Mouse (Mus musculus): ENCODE measurements around the gene Ccdc13. TPM values are rescaled to one million over a fixed set of nuclear protein-coding genes. Genes with fewer than 3 reads are reported as not detected.

The Ccdc13 gene
- total and polyA plus RNA-seq, 3 experiments, result not detected

DNA sequence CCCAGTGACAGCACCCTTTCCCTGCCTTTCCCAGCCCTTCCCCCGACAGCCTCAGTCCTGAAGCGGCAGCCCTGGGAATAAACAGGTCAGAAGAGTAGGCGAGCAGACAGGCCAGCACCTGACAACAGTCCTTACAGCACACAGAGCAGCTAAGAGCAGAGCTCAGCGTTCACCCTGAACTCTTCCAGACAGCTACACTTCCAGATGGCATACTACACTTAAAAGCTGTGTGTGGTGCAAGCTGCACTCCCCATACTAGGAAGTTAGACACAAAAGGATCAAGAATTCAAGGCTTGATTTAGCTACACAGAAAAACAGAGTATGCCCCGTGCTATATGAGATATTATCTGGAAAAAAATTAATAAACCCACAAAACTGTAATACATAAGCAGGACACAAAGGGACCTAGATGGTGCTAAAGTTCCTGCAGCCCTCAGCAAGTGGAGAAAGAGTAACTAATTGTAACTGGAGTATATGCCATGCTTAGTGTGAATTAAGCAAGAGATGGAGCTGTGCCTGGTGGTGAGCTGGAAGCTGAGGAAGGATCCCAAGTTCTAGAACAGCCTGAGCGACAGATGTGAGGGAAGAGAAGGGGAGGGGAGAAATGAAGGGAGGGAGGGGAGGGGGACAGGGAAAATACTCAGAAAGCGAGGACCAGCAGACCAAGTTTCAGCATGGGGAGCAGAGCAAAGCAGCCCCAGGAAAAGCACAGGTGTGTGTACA is 9.8 kb downstream of the Ccdc13 start:
- Histone ChIP-seq H3K79me2 (ENCODE audit: control insufficient read depth, insufficient read depth, low read length, poor library complexity) (no peaks in the 10 kb centered on the region), H3K9me3 (replicated peaks; ENCODE audit: insufficient read depth, low read length) (no peaks in the 10 kb centered on the region), H3K36me3 (ENCODE audit: control insufficient read depth in 1 of 2, insufficient read depth in 2 of 2, low read length in 2 of 2) (no peaks in the 10 kb centered on the region), H3K9ac (ENCODE audit: control insufficient read depth, low read depth, low read length, poor library complexity, severe bottlenecking) (no peak overlapping the region), H3K4me1 (ENCODE audit: control insufficient read depth in 1 of 2, insufficient read depth in 2 of 2, low read length in 2 of 2) (no peaks in the 10 kb centered on the region), H3K4me3 (ENCODE audit: control insufficient read depth in 1 of 2, insufficient read depth in 1 of 2, low read depth in 2 of 2, low read length in 2 of 2) (no peak overlapping the region), H3K27ac (ENCODE audit: control insufficient read depth, low read depth, low read length) (no peak overlapping the region), H3K27me3 (ENCODE audit: control insufficient read depth in 1 of 2, insufficient read depth in 2 of 2, low read length in 2 of 2) (no peaks in the 10 kb centered on the region)
- no peak for DNase-seq (ENCODE audit: low read depth, low spot score)
- no peak for TF ChIP-seq ZKSCAN1 (IDR thresholded peaks at IDR 0.05; ENCODE audit: low read depth, low read length)
- TF ChIP-seq CTCF (IDR thresholded peaks at IDR 0.05 in 2 of 3, conservative IDR thresholded peaks at IDR 0.05 in 1 of 3; ENCODE audit: control insufficient read depth in 1 of 3, insufficient read depth in 1 of 3, low read depth in 2 of 3, low read length in 3 of 3, poor library complexity in 1 of 3, severe bottlenecking in 1 of 3), result no peak
- TF ChIP-seq USF1 (IDR thresholded peaks at IDR 0.05; ENCODE audit: low read depth, low read length), result no peak
- no peak for TF ChIP-seq ZNF384 (IDR thresholded peaks at IDR 0.05; ENCODE audit: low read depth, low read length)
- no peak for TF ChIP-seq ETS1 (IDR thresholded peaks at IDR 0.05; ENCODE audit: low read depth, low read length)
- no peak for TF ChIP-seq BHLHE40 (IDR thresholded peaks at IDR 0.05; ENCODE audit: borderline replicate concordance, low read depth, low read length)
- no peak for TF ChIP-seq HCFC1 (IDR thresholded peaks at IDR 0.05; ENCODE audit: low read depth, low read length)
- TF ChIP-seq MYB (IDR thresholded peaks at IDR 0.05; ENCODE audit: low read depth, low read length), result no peak
- no peak for TF ChIP-seq GATA1 (IDR thresholded peaks at IDR 0.05; ENCODE audit: low read depth, low read length)
- TF ChIP-seq MAZ (IDR thresholded peaks at IDR 0.05; ENCODE audit: low read depth, low read length), result no peak
- TF ChIP-seq E2F4 (IDR thresholded peaks at IDR 0.05; ENCODE audit: borderline replicate concordance, low read depth, low read length), result no peak
- no peak for TF ChIP-seq TBP (IDR thresholded peaks at IDR 0.05; ENCODE audit: low read depth, low read length)
- TF ChIP-seq CHD1 (IDR thresholded peaks at IDR 0.05; ENCODE audit: low read depth, low read length), result no peak
- no peak for TF ChIP-seq MAFK (IDR thresholded peaks at IDR 0.05; ENCODE audit: borderline replicate concordance, low read depth, low read length)
- no peak for TF ChIP-seq RAD21 (IDR thresholded peaks at IDR 0.05; ENCODE audit: low read depth, low read length)
- no peak for TF ChIP-seq POLR2AphosphoS2 (IDR thresholded peaks at IDR 0.05; ENCODE audit: low read length)
- no peak for TF ChIP-seq JUND (IDR thresholded peaks at IDR 0.05; ENCODE audit: low read depth, low read length)
- no peak for TF ChIP-seq POLR2A (IDR thresholded peaks at IDR 0.05; ENCODE audit: control insufficient read depth in 1 of 2, insufficient read depth in 1 of 2, low read depth in 1 of 2, low read length in 2 of 2, poor library complexity in 1 of 2)

DNA sequence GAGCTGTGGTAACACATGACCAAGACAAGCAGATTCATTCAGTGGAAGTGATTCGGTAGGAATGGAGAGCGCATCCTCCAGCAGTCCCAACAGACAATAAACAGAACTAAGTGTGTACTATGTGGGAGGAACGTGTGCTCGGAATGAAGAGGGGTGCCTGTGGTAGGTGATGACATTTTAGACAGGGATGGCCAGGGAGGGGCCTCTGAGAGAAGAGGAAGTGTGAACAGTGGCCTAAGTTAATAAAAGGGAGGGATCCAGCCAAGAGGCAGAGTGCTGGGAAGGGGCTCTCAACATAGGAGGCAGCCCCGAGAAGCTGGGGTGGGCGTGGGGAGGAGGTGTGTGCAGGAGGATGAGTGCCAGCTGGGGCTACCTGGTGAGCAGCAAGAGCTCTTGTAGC is 10.9 kb downstream of the Ccdc13 start:
- DNase-seq (ENCODE audit: low read depth, low spot score), result no peak
- no peak overlapping the region for H3K27ac ChIP-seq (ENCODE audit: control insufficient read depth, low read depth, low read length)
- H3K9ac ChIP-seq (ENCODE audit: control insufficient read depth, low read depth, low read length, poor library complexity, severe bottlenecking), result no peak overlapping the region
- H3K4me3 ChIP-seq (ENCODE audit: control insufficient read depth in 1 of 2, insufficient read depth in 1 of 2, low read depth in 2 of 2, low read length in 2 of 2), result no peak overlapping the region
- no peaks in the 10 kb centered on the region for H3K79me2 ChIP-seq (ENCODE audit: control insufficient read depth, insufficient read depth, low read length, poor library complexity)
- H3K4me1 ChIP-seq (ENCODE audit: control insufficient read depth in 1 of 2, insufficient read depth in 2 of 2, low read length in 2 of 2), result no peaks in the 10 kb centered on the region
- TF ChIP-seq ETS1 (IDR thresholded peaks at IDR 0.05; ENCODE audit: low read depth, low read length) (no peak), MAFK (IDR thresholded peaks at IDR 0.05; ENCODE audit: borderline replicate concordance, low read depth, low read length) (no peak), CHD1 (IDR thresholded peaks at IDR 0.05; ENCODE audit: low read depth, low read length) (no peak), TCF12 (IDR thresholded peaks at IDR 0.05; ENCODE audit: low read depth, low read length) (no peak), RAD21 (IDR thresholded peaks at IDR 0.05; ENCODE audit: low read depth, low read length) (no peak), BHLHE40 (IDR thresholded peaks at IDR 0.05; ENCODE audit: borderline replicate concordance, low read depth, low read length) (no peak), GABPA (IDR thresholded peaks at IDR 0.05; ENCODE audit: low read depth, low read length) (no peak), JUND (IDR thresholded peaks at IDR 0.05; ENCODE audit: low read depth, low read length) (no peak), EP300 (IDR thresholded peaks at IDR 0.05; ENCODE audit: low read depth in 1 of 2, low read length in 2 of 2) (no peak), NELFE (IDR thresholded peaks at IDR 0.05; ENCODE audit: low read depth, low read length) (no peak), MYB (IDR thresholded peaks at IDR 0.05; ENCODE audit: low read depth, low read length) (no peak), MAZ (IDR thresholded peaks at IDR 0.05; ENCODE audit: low read depth, low read length) (no peak), CTCF (IDR thresholded peaks at IDR 0.05 in 2 of 3, conservative IDR thresholded peaks at IDR 0.05 in 1 of 3; ENCODE audit: control insufficient read depth in 1 of 3, insufficient read depth in 1 of 3, low read depth in 2 of 3, low read length in 3 of 3, poor library complexity in 1 of 3, severe bottlenecking in 1 of 3) (no peak), RCOR1 (IDR thresholded peaks at IDR 0.05; ENCODE audit: low read depth, low read length) (no peak), ZMIZ1 (IDR thresholded peaks at IDR 0.05; ENCODE audit: low read depth, low read length) (no peak)
- H3K9me3 ChIP-seq (replicated peaks; ENCODE audit: insufficient read depth, low read length), result no peaks in the 10 kb centered on the region
- H3K27me3 ChIP-seq (ENCODE audit: control insufficient read depth in 1 of 2, insufficient read depth in 2 of 2, low read length in 2 of 2), result no peaks in the 10 kb centered on the region
- no peaks in the 10 kb centered on the region for H3K36me3 ChIP-seq (ENCODE audit: control insufficient read depth in 1 of 2, insufficient read depth in 2 of 2, low read length in 2 of 2)
